11 mouse cellular contexts compared by ENCODE assay signal in the genomic region with DNA sequence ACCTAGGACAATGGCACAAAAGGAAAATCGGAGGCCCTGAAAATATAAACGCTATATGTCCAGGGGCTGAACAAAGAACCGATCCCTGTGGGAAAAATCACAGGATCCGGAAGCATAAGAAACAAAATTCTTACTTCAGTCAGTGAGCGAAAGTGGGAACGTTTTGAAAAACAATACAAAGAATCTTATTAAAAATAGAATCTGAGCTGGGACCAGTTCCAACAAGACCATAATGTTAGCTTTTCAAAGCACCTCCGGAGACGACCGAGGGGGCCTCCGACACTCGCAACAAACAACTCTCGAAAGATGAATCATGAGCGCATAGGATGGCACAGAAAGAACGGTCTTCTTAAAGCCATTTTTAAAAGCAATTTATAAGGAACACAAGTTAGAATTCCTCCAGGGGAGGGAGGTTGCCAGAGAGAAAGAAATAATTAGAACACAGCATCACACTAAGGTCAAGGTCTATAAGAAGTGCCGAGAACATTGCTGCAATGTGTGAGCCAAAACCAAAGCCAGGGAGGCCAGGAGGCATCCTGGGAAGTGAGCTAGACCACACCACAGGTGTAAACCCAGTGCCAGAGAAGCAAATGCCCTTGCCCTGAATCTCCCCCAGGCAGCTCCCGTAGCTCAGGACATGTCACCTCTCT. TPM values are rescaled to one million over a fixed set of nuclear protein-coding genes. Genes with fewer than 3 reads are reported as not detected.
DNase-seq lines count a peak whose midpoint lies in the region; ATAC-seq lines count a peak whose summit lies in the region.
"Had no signal": no experiment of that assay in that cellular context is flagged by ENCODE, and none has a peak within 500 bp of the region (broad histone marks: within the 10 kb centered on the region; RNA-seq: fewer than 3 reads in every experiment).

No protein-coding gene starts in this region.

- no peak for ATAC-seq in heart, embryonic 15.5 days (replicated peaks; ENCODE audit: insufficient number of reproducible peaks, insufficient read depth, low FRiP score, low read depth)
- no peak for ATAC-seq in limb, embryonic 13.5 days (ENCODE audit: low FRiP score, low read depth)
- no peak for ATAC-seq in limb, embryonic 15.5 days (ENCODE audit: insufficient number of reproducible peaks, low FRiP score, low TSS enrichment, low read depth)
- ATAC-seq in forebrain, embryonic 15.5 days (replicated peaks) = no peak
- ATAC-seq: intestine, postnatal 0 days had no signal

- H3K36me3 ChIP-seq in heart, embryonic 15.5 days = no peaks in the 10 kb centered on the region
- peaks cover 20% of the 10 kb centered on the region for H3K36me3 ChIP-seq in limb, embryonic 13.5 days
- H3K36me3 ChIP-seq in limb, embryonic 10.5 days = peaks cover 45% of the 10 kb centered on the region
- H3K36me3 ChIP-seq in limb, embryonic 15.5 days = no peaks in the 10 kb centered on the region
- H3K36me3 ChIP-seq in forebrain, embryonic 15.5 days = no peaks in the 10 kb centered on the region

- H3K4me2 ChIP-seq in heart, embryonic 15.5 days = peak overlapping the region; percentile 41
- no peak overlapping the region for H3K4me2 ChIP-seq in limb, embryonic 13.5 days (replicated peaks)
- no peak overlapping the region for H3K4me2 ChIP-seq in limb, embryonic 15.5 days
- no peak overlapping the region for H3K4me2 ChIP-seq in forebrain, embryonic 15.5 days (replicated peaks)
- H3K4me2 ChIP-seq: midbrain, embryonic 11.5 days had no signal

- H3K27me3 ChIP-seq in heart, embryonic 15.5 days = no peaks in the 10 kb centered on the region
- no peaks in the 10 kb centered on the region for H3K27me3 ChIP-seq in limb, embryonic 13.5 days
- H3K27me3 ChIP-seq in limb, embryonic 10.5 days (ENCODE audit: low read depth, poor library complexity, severe bottlenecking) = no peaks in the 10 kb centered on the region
- H3K27me3 ChIP-seq in limb, embryonic 15.5 days = no peaks in the 10 kb centered on the region
- H3K27me3 ChIP-seq in forebrain, embryonic 15.5 days = no peaks in the 10 kb centered on the region

- H3K9me3 ChIP-seq in heart, embryonic 15.5 days (replicated peaks) = no peaks in the 10 kb centered on the region
- no peaks in the 10 kb centered on the region for H3K9me3 ChIP-seq in limb, embryonic 13.5 days
- H3K9me3 ChIP-seq in limb, embryonic 10.5 days (replicated peaks) = no peaks in the 10 kb centered on the region
- H3K9me3 ChIP-seq in limb, embryonic 15.5 days = no peaks in the 10 kb centered on the region
- H3K9me3 ChIP-seq in forebrain, embryonic 15.5 days = no peaks in the 10 kb centered on the region

- no peak overlapping the region for H3K4me3 ChIP-seq in heart, embryonic 15.5 days
- no peak overlapping the region for H3K4me3 ChIP-seq in limb, embryonic 13.5 days
- no peak overlapping the region for H3K4me3 ChIP-seq in limb, embryonic 10.5 days
- H3K4me3 ChIP-seq in limb, embryonic 15.5 days = no peak overlapping the region
- H3K4me3 ChIP-seq in forebrain, embryonic 15.5 days = no peak overlapping the region

- H3K4me1 ChIP-seq in heart, embryonic 15.5 days (replicated peaks) = peaks cover 55% of the 10 kb centered on the region
- H3K4me1 ChIP-seq in limb, embryonic 13.5 days = peaks cover 60% of the 10 kb centered on the region
- peaks cover 29% of the 10 kb centered on the region for H3K4me1 ChIP-seq in limb, embryonic 10.5 days
- H3K4me1 ChIP-seq in limb, embryonic 15.5 days = peaks cover 36% of the 10 kb centered on the region
- H3K4me1 ChIP-seq in forebrain, embryonic 15.5 days = peaks cover 21% of the 10 kb centered on the region

- no peak overlapping the region for H3K9ac ChIP-seq in heart, embryonic 15.5 days
- H3K9ac ChIP-seq in limb, embryonic 13.5 days = no peak overlapping the region
- H3K9ac ChIP-seq in limb, embryonic 15.5 days = no peak overlapping the region
- H3K9ac ChIP-seq in forebrain, embryonic 15.5 days (replicated peaks) = no peak overlapping the region
- H3K9ac ChIP-seq: liver, embryonic 14.5 days had no signal

- no peak for DNase-seq in heart, adult 8-10 months (ENCODE audit: low spot score)
- DNase-seq in limb, embryonic 10.5 days (ENCODE audit: low spot score) = no peak
- peak; percentile 71 for DNase-seq in cerebellum, adult 9-11 months
- DNase-seq in adipocyte (ENCODE audit: low spot score) = no peak

- H3K27ac ChIP-seq in heart, embryonic 15.5 days = peak overlapping the region; percentile 71
- peak overlapping the region; percentile 44; the same call in 1 of the 2 replicates for H3K27ac ChIP-seq in limb, embryonic 13.5 days
- no peak overlapping the region for H3K27ac ChIP-seq in limb, embryonic 10.5 days
- H3K27ac ChIP-seq in limb, embryonic 15.5 days = peak overlapping the region; percentile 59; the same call in 1 of the 2 replicates
- H3K27ac ChIP-seq in forebrain, embryonic 15.5 days (replicated peaks) = no peak overlapping the region; the same call in 1 of the 2 replicates
- H3K27ac ChIP-seq: liver, embryonic 14.5 days had no signal

- WGBS in heart, embryonic 15.5 days = 51% methylated on average over 16 of the region's 16 CpGs
- 71% methylated on average over 16 of the region's 16 CpGs for WGBS in limb, embryonic 13.5 days
- WGBS in limb, embryonic 10.5 days = 97% methylated on average over 16 of the region's 16 CpGs
- WGBS in limb, embryonic 15.5 days = 56% methylated on average over 16 of the region's 16 CpGs
- WGBS in forebrain, embryonic 15.5 days = 69% methylated on average over 16 of the region's 16 CpGs

RNA-seq across cellular contexts. Expression of a gene that starts 19.3 kb away (rescaled TPM):
- 25.6 and 26.9 TPM in 2 replicates for polyA plus RNA-seq in heart, embryonic 15.5 days (2015; fragmentation: Nextera tagmentation; extraction: Ambion mirVana)
- total RNA-seq in heart, adult 8-10 months (2022) = 10 to 100 TPM; 32.2 to 40.1 (median 34.8) TPM
- 35.4 and 37.5 TPM in 2 replicates for polyA plus RNA-seq in limb, embryonic 13.5 days (2015; fragmentation: Nextera tagmentation; extraction: Ambion mirVana)
- 30.8 and 37.9 TPM in 2 replicates for polyA plus RNA-seq in limb, embryonic 10.5 days (2016; fragmentation: Nextera tagmentation; extraction: Ambion mirVana)
- polyA plus RNA-seq in limb, embryonic 15.5 days (2015; fragmentation: Nextera tagmentation; extraction: Ambion mirVana) = 30.3 and 37.0 TPM in 2 replicates
- polyA plus RNA-seq in forebrain, embryonic 15.5 days (2015; fragmentation: Nextera tagmentation; extraction: Ambion mirVana) = 28.0 and 29.0 TPM in 2 replicates

Comparison
In these comparisons a context has a peak if more than half of its experiments do, and no peak if none do; other contexts are left out.
1. H3K27ac ChIP-seq: peak in heart, embryonic 15.5 days (single experiment), limb, embryonic 13.5 days (single experiment) and limb, embryonic 15.5 days (single experiment); none in limb, embryonic 10.5 days (single experiment) and forebrain, embryonic 15.5 days (single experiment).